Mouse (Mus musculus) activated CD4-positive, CD25-positive, alpha-beta regulatory T cell, adult 4 months (primary cell): ENCODE results near the gene Aqp8. TPM values are rescaled to one million over a fixed set of nuclear protein-coding genes. Genes with fewer than 3 reads are reported as not detected.

Experiments used
- ATAC-seq: one replicate; pipeline ENCODE4 v1.8.0; 2017
- polyA plus RNA-seq, 2 experiments: library from polyadenylated mRNA; unstranded; fragments of 100-300 nt; shearing (Covaris generic); gene quantifications; one replicate each; pipeline ENCODE4 v1.2.1; 2017

The Aqp8 gene
- polyA plus RNA-seq = not detected

- ATAC-seq = no peak
Observed at GRCm38 (mm10) chr7:123462070-123462501, at the start of gene Aqp8. Gene Aqp8, plus strand, starts transcription at chr7:123462291.

GRCm38 (mm10) chr7:123416803-123417202, 45.3 kb upstream of the Aqp8 start:
- no peak for ATAC-seq

GRCm38 (mm10) chr7:123417661-123418060, 44.4 kb upstream of the Aqp8 start:
- no peak for ATAC-seq

- ATAC-seq = no peak
Observed at GRCm38 (mm10) chr7:123419984-123420383, 42.1 kb upstream of the Aqp8 start.

- ATAC-seq = no peak
Observed at GRCm38 (mm10) chr7:123421958-123422357, 40.1 kb upstream of the Aqp8 start.

- no peak for ATAC-seq
Observed at GRCm38 (mm10) chr7:123424281-123424680, 37.8 kb upstream of the Aqp8 start.

- ATAC-seq = no peak
Observed at GRCm38 (mm10) chr7:123425134-123425757, 36.8 kb upstream of the Aqp8 start.

GRCm38 (mm10) chr7:123429624-123430410, 32.3 kb upstream of the Aqp8 start:
- ATAC-seq = no peak

GRCm38 (mm10) chr7:123430411-123430705, 31.7 kb upstream of the Aqp8 start:
- no peak for ATAC-seq

- ATAC-seq = no peak
Observed at GRCm38 (mm10) chr7:123431206-123431605, 30.9 kb upstream of the Aqp8 start.

GRCm38 (mm10) chr7:123442079-123442478, 20.0 kb upstream of the Aqp8 start:
- ATAC-seq = no peak

- no peak for ATAC-seq
Observed at GRCm38 (mm10) chr7:123448794-123449193, 13.3 kb upstream of the Aqp8 start.

- ATAC-seq = no peak
Observed at GRCm38 (mm10) chr7:123449676-123450075, 12.4 kb upstream of the Aqp8 start.

- ATAC-seq = no peak
Observed at GRCm38 (mm10) chr7:123450515-123450914, 11.6 kb upstream of the Aqp8 start.

- no peak for ATAC-seq
Observed at GRCm38 (mm10) chr7:123452551-123452950, 9.5 kb upstream of the Aqp8 start.

- no peak for ATAC-seq
Observed at GRCm38 (mm10) chr7:123453066-123453465, 9.0 kb upstream of the Aqp8 start.

GRCm38 (mm10) chr7:123455088-123455487, 7.0 kb upstream of the Aqp8 start:
- no peak for ATAC-seq

- ATAC-seq = no peak
Observed at GRCm38 (mm10) chr7:123458309-123458708, 3.8 kb upstream of the Aqp8 start.

- ATAC-seq = no peak
Observed at GRCm38 (mm10) chr7:123459247-123459646, 2.8 kb upstream of the Aqp8 start.

- no peak for ATAC-seq
Observed at GRCm38 (mm10) chr7:123461316-123461715, 775 bp upstream of the Aqp8 start.

GRCm38 (mm10) chr7:123463569-123463968, 1.5 kb downstream of the Aqp8 start:
- no peak for ATAC-seq

GRCm38 (mm10) chr7:123465692-123466387, 3.7 kb downstream of the Aqp8 start:
- peak; percentile 32 for ATAC-seq

- ATAC-seq = no peak
Observed at GRCm38 (mm10) chr7:123467961-123468360, 5.9 kb downstream of the Aqp8 start.

- ATAC-seq = no peak
Observed at GRCm38 (mm10) chr7:123487703-123488102, 25.6 kb downstream of the Aqp8 start.
